Mouse (Mus musculus) telencephalon, adult 2 months (tissue): Measurements from ENCODE around the gene Rora.
A peak's percentile ranks its signal among the peaks of the same experiment; 100 is the strongest.

Experiments
- DNase-seq: peaks from one replicate; pipeline ENCODE4 v3.0.0-alpha.2; 2011; ENCODE audit warnings: low read depth, low spot score

Gene Rora

DNA sequence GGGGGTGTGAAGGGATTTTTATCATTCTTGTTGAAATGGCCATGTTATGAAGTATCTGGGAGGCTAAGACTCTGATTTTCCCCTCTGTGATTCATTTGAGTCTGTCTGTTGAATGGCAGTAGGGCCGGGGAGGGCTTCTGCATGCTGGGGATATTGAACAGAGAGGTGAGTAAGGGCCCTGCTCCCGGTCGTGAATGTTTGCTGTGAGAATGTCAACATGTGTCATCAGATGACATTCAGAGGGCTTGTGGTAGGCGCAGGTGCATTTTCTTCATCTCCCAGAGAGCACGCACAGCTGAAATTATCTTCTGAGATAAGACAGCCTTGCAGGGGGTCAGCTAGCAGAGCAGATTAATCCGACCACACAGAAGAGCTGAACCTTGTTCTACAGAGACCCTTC lies 692.0 kb downstream of the Rora start:
- no peak for DNase-seq

GRCm38 (mm10) chr9:69347796-69348195 lies 694.2 kb downstream of the Rora start:
- no peak for DNase-seq

- DNase-seq: no peak
Observed at GRCm38 (mm10) chr9:69349537-69349936, 696.0 kb downstream of the Rora start.

GRCm38 (mm10) chr9:69354228-69354627 lies 700.6 kb downstream of the Rora start:
- DNase-seq: no peak

- no peak for DNase-seq
Observed at GRCm38 (mm10) chr9:69357834-69358233, 704.2 kb downstream of the Rora start.

- no peak for DNase-seq
Observed at GRCm38 (mm10) chr9:69358797-69359196, 705.2 kb downstream of the Rora start.

DNA sequence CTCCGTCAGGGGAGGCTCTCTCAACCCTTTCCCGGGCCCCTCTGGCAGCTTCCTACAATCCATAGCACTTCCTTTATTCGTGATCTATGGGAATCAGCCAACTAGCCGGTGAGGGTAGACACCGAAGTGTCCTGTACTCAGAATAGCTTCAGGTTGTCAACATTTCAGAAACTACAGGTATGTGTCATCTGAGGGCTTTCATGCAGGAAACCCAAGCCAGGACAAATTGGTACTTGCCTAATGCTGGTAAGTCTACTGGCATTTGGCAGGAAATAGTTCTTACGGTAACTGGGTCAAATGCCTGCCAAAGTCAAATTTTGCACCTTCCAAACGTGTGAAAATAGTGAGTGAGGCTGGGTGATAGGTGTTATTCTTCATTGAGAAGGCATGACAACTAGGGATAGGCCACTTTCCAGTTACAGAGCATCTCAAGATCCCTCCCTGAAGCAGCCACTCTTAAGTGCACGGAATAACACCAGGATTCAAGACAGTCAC lies 708.4 kb downstream of the Rora start:
- no peak for DNase-seq

DNA sequence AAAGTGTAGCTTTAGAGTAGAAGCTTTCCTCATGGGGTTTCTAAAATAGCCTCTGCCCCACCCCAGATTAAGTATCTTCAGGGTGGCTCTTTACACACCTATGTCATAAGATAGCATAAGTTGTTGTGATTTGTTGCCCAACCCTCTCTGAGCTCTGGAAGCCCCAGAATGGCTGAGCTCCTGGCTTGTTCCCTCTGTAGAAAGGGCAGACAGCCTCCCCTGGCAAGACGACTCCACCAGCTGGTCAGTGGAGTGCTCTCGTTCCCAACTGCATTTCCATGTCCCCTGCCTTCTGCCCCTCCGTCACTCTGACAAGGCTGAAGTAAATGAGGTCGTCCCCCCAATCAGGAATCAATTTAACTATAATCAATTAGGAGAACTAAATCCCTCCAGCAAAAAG lies 709.2 kb downstream of the Rora start:
- no peak for DNase-seq

GRCm38 (mm10) chr9:69364117-69364516 lies 710.5 kb downstream of the Rora start:
- DNase-seq: no peak

GRCm38 (mm10) chr9:69367055-69367454 lies 713.5 kb downstream of the Rora start:
- DNase-seq: no peak

DNA sequence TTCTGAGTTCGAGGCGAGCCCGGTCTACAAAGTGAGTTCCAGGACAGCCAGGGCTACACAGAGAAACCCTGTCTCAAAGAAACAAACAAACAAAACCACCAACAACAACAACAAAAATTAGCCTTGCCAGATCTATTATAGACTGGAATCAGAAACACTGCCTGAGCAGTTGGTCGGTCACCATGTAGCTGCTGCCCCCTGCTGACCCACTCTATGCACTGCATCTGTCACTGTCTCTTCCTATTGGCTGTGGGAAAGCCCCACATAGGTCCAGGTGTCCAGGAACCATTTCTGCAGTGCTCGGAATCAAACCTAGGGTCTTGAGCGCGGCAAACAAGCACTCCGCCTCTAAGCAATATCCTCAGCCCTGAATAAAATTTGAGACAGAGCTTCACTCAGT lies 714.5 kb downstream of the Rora start:
- no peak for DNase-seq

- no peak for DNase-seq
Observed at GRCm38 (mm10) chr9:69371046-69371724, 717.6 kb downstream of the Rora start.

- peak; percentile 60 for DNase-seq
Observed at GRCm38 (mm10) chr9:69372871-69373270, 719.3 kb downstream of the Rora start.

DNA sequence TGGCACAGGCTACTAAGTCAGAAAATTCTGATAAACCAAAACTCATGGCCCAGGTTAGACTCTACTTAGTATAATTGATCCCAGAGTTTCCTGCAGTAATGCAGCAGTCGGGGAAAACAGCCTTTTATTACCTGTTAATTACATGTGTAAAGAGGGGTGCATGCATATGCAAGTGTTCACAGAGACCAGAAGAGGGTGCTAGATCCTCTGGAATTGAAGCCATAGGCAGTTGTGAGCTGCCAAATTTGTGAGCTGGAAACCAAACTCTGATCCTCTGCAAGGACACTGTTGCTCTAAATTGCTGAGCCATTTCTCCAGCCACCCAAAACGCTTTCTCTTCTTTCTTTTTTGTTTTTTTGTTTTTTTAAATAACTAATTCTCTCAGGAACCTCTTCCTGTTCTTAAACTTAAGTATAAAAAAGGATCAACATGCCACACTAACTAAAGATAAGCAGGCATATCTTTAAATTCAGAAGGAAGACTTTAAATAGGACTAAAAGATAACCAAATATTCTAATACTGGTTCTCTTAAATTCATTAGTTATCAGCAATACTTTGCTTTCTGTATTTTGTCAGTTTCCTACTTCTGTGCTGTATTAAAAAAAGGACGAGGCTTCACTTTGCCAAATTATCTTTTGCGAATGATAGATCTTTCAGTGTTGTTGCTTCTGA lies 723.5 kb downstream of the Rora start:
- DNase-seq: no peak

GRCm38 (mm10) chr9:69377654-69378045 lies 724.1 kb downstream of the Rora start:
- DNase-seq: no peak

GRCm38 (mm10) chr9:69380546-69380945 lies 727.0 kb downstream of the Rora start:
- DNase-seq: no peak

DNA sequence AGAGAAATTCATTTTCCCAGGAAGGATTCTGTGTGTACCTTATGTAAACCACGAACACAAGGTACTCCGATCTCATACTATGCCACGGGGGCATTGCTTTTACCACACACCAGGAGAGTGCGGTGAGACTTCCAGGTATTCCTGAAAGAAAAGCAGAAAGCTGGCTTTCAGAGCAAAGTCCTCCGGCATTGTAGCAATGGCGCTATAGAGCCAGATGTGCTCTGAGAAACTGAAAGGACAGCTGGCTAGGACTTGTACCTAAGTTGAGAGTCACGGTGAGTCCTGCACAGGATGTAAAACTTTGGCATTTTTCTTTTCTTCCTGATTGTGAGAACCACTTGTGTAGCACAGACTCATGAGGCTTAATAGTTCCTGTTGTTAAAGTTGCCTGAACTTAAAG lies 728.2 kb downstream of the Rora start:
- no peak for DNase-seq

DNA sequence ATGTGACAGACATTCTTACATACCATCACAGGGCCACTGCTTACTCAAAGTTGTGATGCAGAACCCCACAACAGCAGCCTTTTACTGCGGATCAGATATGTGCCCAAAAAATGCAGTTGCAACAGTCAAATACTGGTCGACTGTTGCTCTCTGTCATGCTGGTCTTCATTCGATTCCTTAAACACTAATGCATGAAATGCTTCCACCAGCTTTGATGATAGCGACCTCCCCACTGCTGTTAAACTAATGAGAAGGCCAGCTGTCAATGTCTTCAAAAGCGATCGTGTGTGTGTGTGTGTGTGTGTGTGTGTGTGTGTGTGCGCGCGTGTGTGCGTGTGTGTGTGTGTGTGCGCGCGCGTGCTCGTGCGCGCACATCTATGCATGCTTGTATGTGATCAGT lies 730.9 kb downstream of the Rora start:
- no peak for DNase-seq

DNA sequence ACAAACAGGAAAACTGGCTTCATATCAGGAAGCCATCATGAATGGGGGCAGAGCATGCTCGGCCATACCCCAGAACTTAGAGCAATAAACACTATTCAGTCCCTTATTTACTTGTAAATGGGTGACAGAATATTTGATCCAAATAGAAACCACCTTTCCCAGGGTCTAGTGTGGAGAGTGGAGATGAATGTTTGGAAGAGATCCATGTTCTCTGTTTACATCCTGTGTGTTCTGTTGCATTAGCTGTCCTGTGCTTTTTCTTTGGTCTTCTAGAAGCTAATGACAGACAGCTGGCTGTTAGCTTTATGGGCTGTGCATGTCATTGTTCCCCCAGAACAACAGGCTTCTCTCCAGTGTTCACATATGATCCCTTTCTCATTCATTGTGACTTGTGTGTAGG lies 731.3 kb downstream of the Rora start:
- no peak for DNase-seq

GRCm38 (mm10) chr9:69387296-69387695 lies 733.7 kb downstream of the Rora start:
- DNase-seq: no peak

DNA sequence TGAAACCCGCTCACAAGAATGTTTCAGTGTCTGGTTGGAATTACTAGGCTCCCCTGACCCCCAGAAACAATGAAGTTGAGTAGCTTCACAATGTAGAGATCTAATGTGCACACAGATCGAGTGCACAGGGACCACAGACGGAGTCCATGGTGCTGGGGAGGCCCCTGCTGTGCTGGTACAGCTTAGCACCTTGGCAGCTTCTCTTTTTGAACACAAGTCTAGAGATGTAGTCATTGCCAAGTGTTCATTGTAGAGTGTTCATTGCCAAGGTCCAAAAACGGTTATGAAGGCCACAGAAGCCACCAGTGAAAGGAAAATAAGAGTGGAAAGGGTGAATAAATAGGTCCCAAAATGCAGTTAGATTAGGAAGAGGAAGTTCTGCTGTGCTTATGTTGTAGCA lies 737.0 kb downstream of the Rora start:
- DNase-seq: no peak

- no peak for DNase-seq
Observed at GRCm38 (mm10) chr9:69394234-69394633, 740.6 kb downstream of the Rora start.

- no peak for DNase-seq
Observed at GRCm38 (mm10) chr9:69397432-69397759, 743.8 kb downstream of the Rora start.
